Mouse (Mus musculus) kidney, adult 10 weeks (tissue): ENCODE data around the gene Retreg3. TPM values are rescaled to one million over a fixed set of nuclear protein-coding genes. Genes with fewer than 3 reads are reported as not detected.

ENCODE experiments used
- polyA plus RNA-seq: library from polyadenylated mRNA; stranded (reverse); fragments of 350-450 nt; fragmentation: Illumina TruSeq; extraction: RNeasy Lipid Tissue Mini Kit (QIAGEN cat#74804); gene quantifications from one replicate; pipeline ENCODE4 v1.2.3, GENCODE M21; 2014; ENCODE audit warnings: low read depth, low replicate concordance

Gene Retreg3
- 37.4 TPM for polyA plus RNA-seq

DNA sequence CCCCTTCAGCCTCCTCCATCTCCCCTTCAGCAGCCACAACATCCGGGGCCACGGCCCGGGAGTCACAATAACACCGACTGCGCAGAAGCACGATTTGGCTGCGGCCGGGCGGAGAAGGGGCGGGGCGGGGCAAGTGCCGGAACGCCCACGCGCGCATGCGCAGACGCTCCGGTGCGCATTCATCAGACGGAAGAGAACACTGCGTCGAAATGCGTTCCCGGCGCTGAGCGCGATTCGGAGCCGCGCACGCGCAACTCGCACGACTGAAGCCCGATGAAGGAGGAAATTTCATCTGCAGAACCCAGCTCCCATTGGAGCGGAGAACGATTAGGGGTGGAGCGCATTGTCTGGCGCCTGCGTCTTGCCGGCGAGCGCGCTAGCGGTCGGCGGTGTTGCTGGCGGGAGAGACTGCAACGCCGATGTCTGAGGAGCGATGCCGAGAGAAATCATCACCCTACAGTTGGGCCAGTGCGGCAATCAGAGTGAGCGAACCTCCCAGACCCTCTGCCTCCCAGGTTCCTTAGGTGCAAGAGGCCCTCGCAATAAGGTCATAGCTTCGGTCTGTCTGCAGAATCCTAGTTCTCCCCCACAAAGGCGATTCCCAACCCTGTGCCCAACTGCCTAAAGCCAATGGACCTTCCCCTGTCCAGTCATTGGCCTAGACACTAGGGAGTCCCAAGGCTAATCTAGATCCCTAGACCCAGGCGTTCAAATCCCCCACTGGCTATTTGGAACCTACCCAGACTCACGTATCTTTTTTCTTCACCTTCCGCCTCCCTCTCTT lies at the start of gene Retreg3, which contains the start of gene Tubg1:
Retreg3 (minus strand) TSS at position 133 of the 784 bp plus-strand sequence.
Tubg1 (plus strand) TSS at position 178 of the 784 bp plus-strand sequence.

GRCm38 (mm10) chr11:101155728-101156371 lies 36.2 kb upstream of the Retreg3 start, which contains the start of gene Tubg2:
Tubg2 (plus strand) TSS chr11:101155907.

DNA sequence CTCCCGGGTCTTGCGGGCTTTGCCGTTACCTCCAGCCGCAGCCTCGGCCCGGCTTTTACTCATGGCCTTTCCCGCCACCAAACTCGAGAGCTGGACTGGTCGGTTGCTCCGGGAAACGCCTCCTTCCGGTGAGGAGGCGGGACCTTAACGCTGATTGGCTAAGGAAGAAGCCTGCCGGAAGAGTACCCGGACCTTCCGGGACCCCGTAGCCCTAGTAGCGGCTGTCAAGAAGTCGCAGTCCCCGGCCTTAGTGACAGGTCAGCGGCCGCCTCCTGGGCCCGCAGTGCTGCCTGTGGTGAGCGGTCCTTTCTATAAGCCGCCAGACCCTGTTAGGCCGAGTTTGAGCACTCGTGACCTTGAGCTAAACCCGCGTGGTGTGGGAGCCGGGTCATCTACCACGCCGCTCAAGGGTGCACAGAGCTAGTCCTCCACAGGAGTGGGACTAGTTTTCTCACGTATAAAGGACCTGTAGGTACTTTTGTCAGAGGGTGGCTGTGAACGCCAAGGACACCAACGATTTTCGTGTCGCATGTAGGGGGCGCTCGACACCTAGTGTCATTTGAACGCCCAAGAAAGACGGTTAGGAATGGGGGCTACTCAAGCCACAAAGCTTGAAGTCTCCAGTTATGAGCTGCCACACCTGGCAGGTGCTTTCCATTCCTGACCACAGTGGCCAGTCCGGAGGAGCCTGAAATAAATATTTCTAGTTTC lies 24.2 kb downstream of the Retreg3 start, which contains the start of gene Psmc3ip:
Psmc3ip (minus strand) TSS at position 123 of the 711 bp plus-strand sequence.

GRCm38 (mm10) chr11:101086756-101087681 lies 32.7 kb downstream of the Retreg3 start, which contains the start of gene Mlx:
Mlx (plus strand) TSS chr11:101087277.

GRCm38 (mm10) chr11:101082208-101083082 lies 37.2 kb downstream of the Retreg3 start, which contains the start of gene Coasy:
Coasy (plus strand) TSS chr11:101082565.

DNA sequence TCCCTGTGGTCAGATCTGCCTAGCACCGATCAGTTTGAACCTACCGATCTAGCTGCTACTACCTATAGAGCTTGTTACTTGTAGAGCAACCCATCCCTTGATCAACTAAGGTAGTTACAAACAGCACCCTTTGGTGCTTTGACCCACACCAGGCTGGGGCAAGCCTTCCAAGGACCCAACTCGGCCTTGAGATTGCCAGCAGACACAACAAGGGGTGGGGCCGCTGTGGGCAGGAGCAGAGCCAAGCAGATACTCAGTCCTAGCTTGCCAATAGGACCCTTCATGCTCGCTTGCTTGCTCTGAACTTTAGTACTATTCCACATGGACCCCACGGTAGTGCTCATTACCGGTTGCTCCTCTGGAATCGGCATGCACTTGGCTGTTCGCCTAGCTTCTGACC lies 41.6 kb downstream of the Retreg3 start, which contains the start of gene Hsd17b1:
Hsd17b1 (plus strand) TSS at position 291 of the 400 bp plus-strand sequence.

GRCm38 (mm10) chr11:101069391-101070188 lies 50.1 kb downstream of the Retreg3 start, which contains the start of gene Naglu:
Naglu (plus strand) TSS chr11:101070012.

Other genes with a start within 250 kb of the Retreg3 start
- 20.1 TPM for gene Stat3, start 180.4 kb downstream of the Retreg3 start, polyA plus RNA-seq
- 17.6 TPM for gene Cavin1, start 149.0 kb downstream of the Retreg3 start, polyA plus RNA-seq
- gene Atp6v0a1, start 110.4 kb downstream of the Retreg3 start, polyA plus RNA-seq: 43.7 TPM
- 0.32 TPM for gene Naglu, start 49.9 kb downstream of the Retreg3 start, polyA plus RNA-seq
- gene Hsd17b1, start 41.5 kb downstream of the Retreg3 start, polyA plus RNA-seq: not detected
- 7.6 TPM for gene Coasy, start 37.3 kb downstream of the Retreg3 start, polyA plus RNA-seq
- 48.5 TPM for gene Mlx, start 32.6 kb downstream of the Retreg3 start, polyA plus RNA-seq
- 3.7 TPM for gene Psmc3ip, start 24.5 kb downstream of the Retreg3 start, polyA plus RNA-seq
- 0.36 TPM for gene Tubg1, start within 50 bp of the Retreg3 start, polyA plus RNA-seq
- not detected for gene Tubg2, start 36.0 kb upstream of the Retreg3 start, polyA plus RNA-seq
- gene Cntnap1, start 50.6 kb upstream of the Retreg3 start, polyA plus RNA-seq: not detected
- not detected for gene Plekhh3, start 51.5 kb upstream of the Retreg3 start, polyA plus RNA-seq
- not detected for gene Ccr10, start 55.5 kb upstream of the Retreg3 start, polyA plus RNA-seq
- 30.4 TPM for gene Ezh1, start 106.6 kb upstream of the Retreg3 start, polyA plus RNA-seq
- 6.7 TPM for gene Ramp2, start 126.1 kb upstream of the Retreg3 start, polyA plus RNA-seq
- gene Vps25, start 133.8 kb upstream of the Retreg3 start, polyA plus RNA-seq: 115 TPM
- gene Wnk4, start 140.7 kb upstream of the Retreg3 start, polyA plus RNA-seq: 2.6 TPM
- 4.6 TPM for gene Cntd1, start 159.1 kb upstream of the Retreg3 start, polyA plus RNA-seq
- gene Coa3, start 159.2 kb upstream of the Retreg3 start, polyA plus RNA-seq: 13.9 TPM
- 96.1 TPM for gene Becn1, start 182.4 kb upstream of the Retreg3 start, polyA plus RNA-seq
- gene Psme3, start 196.3 kb upstream of the Retreg3 start, polyA plus RNA-seq: 180 TPM
- gene Aoc2, start 205.2 kb upstream of the Retreg3 start, polyA plus RNA-seq: 0.28 TPM
- 2.3 TPM for gene Aoc3, start 210.7 kb upstream of the Retreg3 start, polyA plus RNA-seq
- 542 TPM for gene G6pc, start 247.7 kb upstream of the Retreg3 start, polyA plus RNA-seq